Mouse (Mus musculus) gastrocnemius, adult 8-10 months (tissue): Measurements from ENCODE around the gene Wdr76. TPM values are rescaled to one million over a fixed set of nuclear protein-coding genes. Genes with fewer than 3 reads are reported as not detected.
"Not testable (repeated sequence)": the region's sequence is repeated elsewhere in the genome, so short reads cannot be mapped to it uniquely, and the experiment has no call there.

Source experiments
- DNase-seq, 2 experiments: peaks; one replicate each; pipeline ENCODE4 v3.0.0; 2022; ENCODE audit warnings: low spot score in 2 of 2
- total RNA-seq, 4 experiments: library from RNA; stranded (reverse); gene quantifications; 2 replicates each; pipeline ENCODE4 v1.2.4; 2022

Gene Wdr76
- total RNA-seq, 4 experiments from 2014 or later = 1.2 to 1.9 (median 1.7) TPM

DNA sequence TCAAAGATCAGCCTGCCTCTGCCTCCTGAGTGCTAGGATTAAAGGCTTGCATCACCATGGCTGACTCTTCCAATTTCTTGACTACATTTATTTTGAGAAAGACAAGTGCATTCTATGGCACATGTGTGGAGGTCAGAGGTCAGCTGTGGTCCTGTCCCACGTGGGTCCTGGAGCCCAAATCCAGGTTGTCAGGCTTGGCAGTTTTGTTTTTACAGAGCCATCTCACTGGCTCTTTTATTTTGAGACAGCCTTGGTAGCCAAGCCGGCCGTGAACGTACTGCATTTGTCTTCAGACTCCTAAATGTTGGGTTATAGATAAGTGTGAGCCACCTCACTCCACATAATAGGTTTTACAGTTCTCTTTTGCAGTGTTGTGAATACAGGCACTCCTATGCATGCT, 12.2 kb downstream of the Wdr76 start:
- DNase-seq = not testable (repeated sequence)

DNA sequence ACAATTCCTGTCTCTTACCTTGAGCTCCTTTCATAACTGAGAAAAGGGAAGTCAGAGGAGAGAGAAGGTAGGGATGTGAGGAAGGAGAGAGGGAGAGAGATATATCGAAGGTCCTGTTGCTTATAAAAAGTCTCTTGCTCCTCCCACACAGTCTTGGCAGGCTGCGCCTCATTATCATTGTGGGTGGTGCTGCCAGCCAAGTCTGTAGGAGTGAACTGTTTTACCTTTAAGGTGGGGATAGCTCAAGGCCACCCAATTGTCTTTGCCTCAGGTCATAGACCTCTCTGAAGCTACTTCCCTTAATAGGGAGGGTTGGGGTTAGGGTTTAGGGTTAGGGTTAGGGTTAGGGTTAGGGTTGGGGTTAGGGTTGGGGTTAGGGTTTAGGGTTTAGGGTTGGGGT, 15.5 kb downstream of the Wdr76 start:
- no peak for DNase-seq

- DNase-seq = not testable (repeated sequence)
Observed at GRCm38 (mm10) chr2:121522830-121523229, 16.3 kb downstream of the Wdr76 start.

DNA sequence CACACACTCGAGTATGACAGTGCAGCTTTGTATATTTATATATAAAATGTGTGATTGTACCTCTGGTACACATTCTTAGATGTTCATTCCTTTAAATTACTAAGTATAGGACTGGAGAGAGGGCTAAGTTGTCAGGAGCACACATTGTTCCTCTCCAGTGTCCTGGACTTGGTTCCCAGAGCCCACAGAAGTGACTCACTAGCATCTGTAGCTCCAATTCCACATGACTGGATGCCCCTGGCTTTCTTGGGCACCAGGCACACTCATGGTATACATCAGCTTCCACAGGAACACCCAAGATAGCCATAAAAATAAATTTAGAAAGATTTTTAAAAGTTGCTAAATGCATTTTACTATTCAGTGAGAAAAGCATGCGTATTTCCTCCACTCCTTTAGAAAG, 18.5 kb downstream of the Wdr76 start:
- DNase-seq = no peak

GRCm38 (mm10) chr2:121544829-121545228, 38.3 kb downstream of the Wdr76 start:
- no peak for DNase-seq

GRCm38 (mm10) chr2:121549630-121550029, 43.1 kb downstream of the Wdr76 start:
- DNase-seq = no peak

DNA sequence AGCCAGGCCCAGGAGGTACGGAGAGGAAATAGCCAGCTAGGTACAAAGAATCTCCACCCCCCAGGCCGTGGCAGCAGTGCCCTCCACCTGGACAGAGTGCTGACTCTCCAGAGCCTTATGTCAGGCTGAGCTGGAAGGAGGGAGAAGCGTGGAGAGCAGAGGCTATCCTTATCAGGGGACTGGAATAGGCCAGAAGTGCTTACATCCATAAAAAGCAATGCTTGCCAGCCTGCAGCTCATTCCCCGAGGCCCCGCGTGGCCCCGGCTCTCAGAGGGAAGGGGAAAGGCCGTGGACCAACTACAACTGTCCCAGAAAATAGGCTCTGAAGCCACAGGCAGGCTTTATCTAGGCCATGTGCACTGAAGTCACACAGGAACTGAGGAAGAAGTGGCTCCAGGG, 44.7 kb downstream of the Wdr76 start:
- no peak for DNase-seq

DNA sequence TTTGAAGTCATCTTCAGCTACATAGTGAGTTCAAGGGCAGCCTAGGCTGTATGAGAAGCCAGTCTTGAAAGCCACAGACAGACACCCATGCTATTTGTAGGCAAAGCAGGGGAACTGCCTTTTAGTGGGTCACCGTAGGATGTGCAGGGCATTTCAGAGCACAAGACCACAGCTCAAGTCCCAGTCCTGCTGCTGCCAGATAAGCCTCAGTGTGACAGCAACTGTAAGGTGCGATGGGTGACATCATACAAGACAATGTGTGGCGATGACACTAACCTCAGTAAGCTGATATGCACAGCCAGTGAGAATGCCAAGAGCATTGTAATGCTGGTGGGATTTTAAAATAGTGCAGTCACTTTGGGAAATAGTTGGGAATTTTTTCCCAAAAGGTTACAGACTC, 56.6 kb downstream of the Wdr76 start:
- DNase-seq = no peak

DNA sequence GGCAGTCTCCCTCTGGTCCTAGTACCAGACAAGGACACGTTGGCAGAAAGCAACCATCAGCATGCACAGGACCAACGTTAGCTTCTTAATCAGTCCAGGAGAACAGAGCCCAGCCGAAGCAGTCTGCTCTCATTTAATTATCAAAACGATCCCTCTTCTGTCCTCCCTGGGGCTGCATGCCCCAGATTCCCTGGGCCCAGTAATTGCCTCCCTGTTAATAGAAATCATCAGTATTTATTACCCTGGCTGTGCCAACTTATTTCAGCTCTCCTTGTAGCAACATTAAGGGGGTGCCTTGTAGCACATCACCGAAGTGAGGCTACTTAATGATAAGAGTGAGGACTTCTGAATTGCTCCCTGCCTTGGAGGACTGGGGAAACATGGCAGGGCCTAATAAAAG, 59.4 kb downstream of the Wdr76 start:
- DNase-seq = no peak

DNA sequence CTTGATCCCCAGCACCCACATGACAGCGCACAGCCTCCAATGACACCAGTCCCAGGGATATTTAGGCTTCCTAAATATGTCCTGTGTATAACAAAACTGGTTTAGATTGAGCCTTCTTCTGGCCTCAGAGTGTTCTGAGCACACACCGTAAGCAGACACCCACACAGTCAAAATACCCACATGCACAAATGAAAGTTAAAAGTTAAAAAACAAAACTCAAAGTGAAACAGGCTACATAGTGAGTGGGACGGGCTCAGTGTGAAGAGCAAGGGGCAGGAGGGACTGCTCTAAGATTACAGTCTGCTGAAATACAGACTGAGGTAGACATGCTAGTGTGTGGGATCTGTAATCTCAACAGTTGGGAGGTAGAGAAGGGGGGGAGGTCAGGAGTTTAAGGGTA, 63.5 kb downstream of the Wdr76 start:
- DNase-seq = no peak

- DNase-seq = no peak
Observed at GRCm38 (mm10) chr2:121570999-121571655, 64.6 kb downstream of the Wdr76 start.

GRCm38 (mm10) chr2:121571780-121572179, 65.3 kb downstream of the Wdr76 start:
- DNase-seq = peak; percentile 41 to 54

DNA sequence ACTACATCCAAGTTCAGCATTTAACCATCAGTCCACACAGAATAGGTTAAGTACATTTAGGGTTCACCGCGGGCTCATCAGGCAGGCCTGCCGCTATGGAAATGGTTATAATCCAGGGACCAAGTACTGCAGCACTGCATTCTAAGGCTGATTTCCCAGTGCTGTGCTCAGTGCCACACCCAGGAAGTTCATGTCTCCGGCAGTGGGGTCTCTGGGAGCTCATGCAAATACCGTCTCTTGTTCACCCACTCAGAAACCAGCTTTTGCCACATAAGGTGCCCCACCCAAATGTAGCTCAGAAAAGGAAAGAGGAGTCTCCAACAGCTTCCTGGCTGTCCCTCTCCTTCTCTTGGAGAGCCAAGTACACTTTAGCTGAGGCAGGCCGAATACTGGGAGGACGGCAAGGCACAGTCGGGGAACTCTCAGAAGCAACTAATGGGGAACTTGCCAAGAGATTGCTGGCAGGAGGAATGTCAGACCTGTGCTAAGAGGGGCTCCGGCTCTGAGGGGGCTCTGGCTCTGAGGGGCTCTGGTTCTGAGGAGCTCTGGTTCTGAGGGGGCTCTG, 67.6 kb downstream of the Wdr76 start:
- no peak for DNase-seq

- no peak for DNase-seq
Observed at GRCm38 (mm10) chr2:121575741-121576201, 69.2 kb downstream of the Wdr76 start.

GRCm38 (mm10) chr2:121582809-121583376, 76.4 kb downstream of the Wdr76 start:
- no peak for DNase-seq

DNA sequence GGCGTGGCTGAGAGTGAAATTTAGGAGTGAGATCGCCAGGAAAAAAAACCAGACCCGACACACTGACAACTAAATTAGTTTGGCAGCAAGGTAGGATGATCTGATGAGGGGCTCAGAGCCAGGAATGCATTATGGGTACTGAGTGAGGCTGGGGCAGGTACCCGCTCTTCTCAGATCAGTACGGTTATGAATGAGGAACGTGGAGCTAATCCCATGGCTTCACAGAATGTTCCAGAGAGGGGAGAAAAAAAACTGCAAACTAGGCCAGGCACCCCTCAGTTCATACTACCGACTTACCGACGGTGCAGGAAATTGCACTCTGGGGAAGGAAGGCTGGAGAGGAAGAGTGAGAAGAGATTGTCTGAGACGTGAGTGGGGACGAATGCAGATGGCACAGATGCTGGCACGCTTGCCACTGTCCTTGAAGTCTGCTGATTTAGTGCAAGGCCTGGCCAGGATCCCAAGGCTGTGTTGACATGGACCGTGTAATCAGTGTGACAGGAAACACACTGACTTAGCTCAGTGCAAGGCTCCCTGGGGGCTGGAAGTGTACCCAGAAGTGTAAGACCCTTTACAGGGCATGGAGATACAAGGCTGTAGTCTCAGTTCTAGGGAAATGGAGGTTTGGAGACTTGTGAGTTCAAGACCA, 77.1 kb downstream of the Wdr76 start:
- DNase-seq = no peak

- DNase-seq = no peak
Observed at GRCm38 (mm10) chr2:121584705-121585104, 78.2 kb downstream of the Wdr76 start.

GRCm38 (mm10) chr2:121587523-121588308, 81.2 kb downstream of the Wdr76 start:
- DNase-seq = no peak

DNA sequence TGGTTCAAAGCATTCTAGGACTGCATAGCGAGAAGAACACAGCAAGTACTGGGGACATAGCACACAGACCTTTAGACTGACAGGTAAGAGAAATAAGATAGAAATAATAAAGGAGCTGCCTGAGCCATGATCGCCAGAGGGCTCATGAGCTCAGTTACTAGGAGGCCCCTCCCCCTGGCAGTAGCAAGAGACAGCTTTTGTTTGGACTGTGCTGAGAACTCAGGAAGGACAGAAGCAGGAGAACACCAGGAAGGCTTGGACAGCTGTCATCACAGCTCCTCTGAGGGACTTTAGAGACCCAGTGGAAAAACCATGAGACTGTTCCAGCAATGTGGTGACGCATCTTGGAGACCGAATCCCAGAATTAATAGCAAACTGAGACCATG, 81.8 kb downstream of the Wdr76 start:
- DNase-seq = no peak

DNA sequence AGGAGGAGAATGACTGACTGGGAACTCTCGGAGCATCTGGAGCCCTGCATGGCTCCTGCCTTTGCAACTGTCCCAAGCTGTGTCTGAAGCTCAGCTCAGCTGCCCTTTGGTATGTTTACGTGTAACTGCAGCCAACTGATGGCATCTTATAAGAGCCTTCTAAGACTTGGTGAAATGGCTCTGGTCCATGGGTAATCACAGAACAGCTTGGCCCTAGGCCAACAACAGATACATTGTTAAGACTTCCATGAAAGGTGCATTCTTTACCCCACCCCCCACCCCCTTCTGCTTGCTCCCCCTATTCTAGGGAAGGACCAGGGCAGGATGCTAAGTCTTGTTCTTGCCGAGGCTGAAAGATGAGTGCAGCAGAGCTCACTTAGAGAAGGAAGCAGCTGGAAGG, 87.6 kb downstream of the Wdr76 start:
- no peak for DNase-seq
